Mouse (Mus musculus): Measurements from ENCODE around the gene Ms4a7. TPM values are rescaled to one million over a fixed set of nuclear protein-coding genes. Genes with fewer than 3 reads are reported as not detected.

Gene Ms4a7
- 4.0 and 4.4 TPM in 2 replicates for polyA plus RNA-seq (2015; fragmentation: Nextera tagmentation; extraction: Ambion mirVana)

- Histone ChIP-seq H3K36me3 (no peaks in the 10 kb centered on the region), H3K9me3 (no peaks in the 10 kb centered on the region), H3K4me1 (replicated peaks) (no peaks in the 10 kb centered on the region), H3K27me3 (no peaks in the 10 kb centered on the region), H3K4me2 (no peak within 1 kb of the TSS), H3K27ac (replicated peaks) (no peak within 1 kb of the TSS), H3K4me3 (no peak within 1 kb of the TSS), H3K9ac (no peak within 1 kb of the TSS)
- no peak for ATAC-seq (ENCODE audit: low FRiP score, low read depth)
- WGBS = 88% methylated on average over 6 of the region's 6 CpGs
Observed at GRCm38 (mm10) chr19:11335932-11336331, at the start of gene Ms4a7. TSS of gene Ms4a7 (minus strand) at chr19:11336146.

GRCm38 (mm10) chr19:11376399-11376798 is 40.5 kb upstream of the Ms4a7 start:
- H3K36me3 ChIP-seq = no peaks in the 10 kb centered on the region
- no peaks in the 10 kb centered on the region for H3K4me1 ChIP-seq (replicated peaks)
- H3K9me3 ChIP-seq = no peaks in the 10 kb centered on the region
- H3K4me2 ChIP-seq = no peak overlapping the region
- ATAC-seq (ENCODE audit: low FRiP score, low read depth) = no peak
- no peaks in the 10 kb centered on the region for H3K27me3 ChIP-seq
- no peak overlapping the region for H3K9ac ChIP-seq
- 88% methylated on average over 2 of the region's 2 CpGs for WGBS
- no peak overlapping the region for H3K27ac ChIP-seq (replicated peaks)
- H3K4me3 ChIP-seq = no peak overlapping the region

GRCm38 (mm10) chr19:11375273-11375672 is 39.3 kb upstream of the Ms4a7 start, which contains the start of gene Ms4a4a:
TSS of gene Ms4a4a (plus strand) at chr19:11375523.
- no peak for ATAC-seq (ENCODE audit: low FRiP score, low read depth)
- H3K4me3 ChIP-seq = no peak within 1 kb of the TSS
- no peak within 1 kb of the TSS for H3K9ac ChIP-seq
- H3K36me3 ChIP-seq = no peaks in the 10 kb centered on the region
- no peaks in the 10 kb centered on the region for H3K9me3 ChIP-seq
- no peak within 1 kb of the TSS for H3K4me2 ChIP-seq
- H3K27ac ChIP-seq (replicated peaks) = no peak within 1 kb of the TSS
- H3K27me3 ChIP-seq = no peaks in the 10 kb centered on the region
- 82% methylated on average over 2 of the region's 2 CpGs for WGBS
- H3K4me1 ChIP-seq (replicated peaks) = no peaks in the 10 kb centered on the region

GRCm38 (mm10) chr19:11371181-11371580 is 35.2 kb upstream of the Ms4a7 start:
- Histone ChIP-seq H3K9ac (no peak overlapping the region), H3K4me3 (no peak overlapping the region), H3K27me3 (no peaks in the 10 kb centered on the region), H3K4me1 (replicated peaks) (no peaks in the 10 kb centered on the region), H3K9me3 (no peaks in the 10 kb centered on the region), H3K36me3 (no peaks in the 10 kb centered on the region), H3K4me2 (no peak overlapping the region), H3K27ac (replicated peaks) (no peak overlapping the region)
- no peak for ATAC-seq (ENCODE audit: low FRiP score, low read depth)

GRCm38 (mm10) chr19:11368310-11368709 is 32.4 kb upstream of the Ms4a7 start:
- H3K4me3 ChIP-seq = no peak overlapping the region
- H3K9ac ChIP-seq = no peak overlapping the region
- no peak for ATAC-seq (ENCODE audit: low FRiP score, low read depth)
- no peaks in the 10 kb centered on the region for H3K9me3 ChIP-seq
- H3K36me3 ChIP-seq = no peaks in the 10 kb centered on the region
- WGBS = 82% methylated on average over 3 of the region's 3 CpGs
- H3K4me1 ChIP-seq (replicated peaks) = no peaks in the 10 kb centered on the region
- no peak overlapping the region for H3K4me2 ChIP-seq
- no peak overlapping the region for H3K27ac ChIP-seq (replicated peaks)
- H3K27me3 ChIP-seq = no peaks in the 10 kb centered on the region

GRCm38 (mm10) chr19:11362002-11362401 is 26.1 kb upstream of the Ms4a7 start:
- no peaks in the 10 kb centered on the region for H3K9me3 ChIP-seq
- no peak overlapping the region for H3K27ac ChIP-seq (replicated peaks)
- no peaks in the 10 kb centered on the region for H3K36me3 ChIP-seq
- no peak overlapping the region for H3K4me2 ChIP-seq
- ATAC-seq (ENCODE audit: low FRiP score, low read depth) = no peak
- no peak overlapping the region for H3K9ac ChIP-seq
- no peak overlapping the region for H3K4me3 ChIP-seq
- no peaks in the 10 kb centered on the region for H3K27me3 ChIP-seq
- no peaks in the 10 kb centered on the region for H3K4me1 ChIP-seq (replicated peaks)

GRCm38 (mm10) chr19:11360106-11360505 is 24.2 kb upstream of the Ms4a7 start:
- Histone ChIP-seq H3K9me3 (no peaks in the 10 kb centered on the region), H3K9ac (no peak overlapping the region), H3K4me2 (no peak overlapping the region), H3K36me3 (no peaks in the 10 kb centered on the region), H3K27me3 (no peaks in the 10 kb centered on the region), H3K4me3 (no peak overlapping the region), H3K4me1 (replicated peaks) (no peaks in the 10 kb centered on the region), H3K27ac (replicated peaks) (no peak overlapping the region)
- ATAC-seq (ENCODE audit: low FRiP score, low read depth) = no peak
- WGBS = 70% methylated on average over 3 of the region's 3 CpGs

- Histone ChIP-seq H3K4me1 (replicated peaks) (no peaks in the 10 kb centered on the region), H3K4me3 (no peak overlapping the region), H3K27ac (replicated peaks) (no peak overlapping the region), H3K36me3 (no peaks in the 10 kb centered on the region), H3K9ac (no peak overlapping the region), H3K27me3 (no peaks in the 10 kb centered on the region), H3K9me3 (no peaks in the 10 kb centered on the region), H3K4me2 (no peak overlapping the region)
- 91% methylated on average over 7 of the region's 7 CpGs for WGBS
- ATAC-seq (ENCODE audit: low FRiP score, low read depth) = no peak
Observed at GRCm38 (mm10) chr19:11355730-11356129, 19.8 kb upstream of the Ms4a7 start.

- Histone ChIP-seq H3K27ac (replicated peaks) (no peak overlapping the region), H3K9me3 (no peaks in the 10 kb centered on the region), H3K27me3 (no peaks in the 10 kb centered on the region), H3K9ac (no peak overlapping the region), H3K4me2 (no peak overlapping the region), H3K4me3 (no peak overlapping the region), H3K4me1 (replicated peaks) (no peaks in the 10 kb centered on the region), H3K36me3 (no peaks in the 10 kb centered on the region)
- WGBS = 58% methylated on average over 3 of the region's 3 CpGs
- no peak for ATAC-seq (ENCODE audit: low FRiP score, low read depth)
Observed at GRCm38 (mm10) chr19:11351878-11352277, 15.9 kb upstream of the Ms4a7 start.

- Histone ChIP-seq H3K27ac (replicated peaks) (no peak overlapping the region), H3K4me2 (no peak overlapping the region), H3K36me3 (no peaks in the 10 kb centered on the region), H3K9ac (no peak overlapping the region), H3K4me3 (no peak overlapping the region), H3K4me1 (replicated peaks) (no peaks in the 10 kb centered on the region), H3K9me3 (no peaks in the 10 kb centered on the region), H3K27me3 (no peaks in the 10 kb centered on the region)
- 69% methylated on average over 7 of the region's 7 CpGs for WGBS
- no peak for ATAC-seq (ENCODE audit: low FRiP score, low read depth)
Observed at GRCm38 (mm10) chr19:11349698-11350481, 13.9 kb upstream of the Ms4a7 start.

GRCm38 (mm10) chr19:11343992-11344391 is 8.0 kb upstream of the Ms4a7 start:
- no peak for ATAC-seq (ENCODE audit: low FRiP score, low read depth)
- Histone ChIP-seq H3K4me3 (no peak overlapping the region), H3K4me1 (replicated peaks) (no peaks in the 10 kb centered on the region), H3K4me2 (no peak overlapping the region), H3K9me3 (no peaks in the 10 kb centered on the region), H3K36me3 (no peaks in the 10 kb centered on the region), H3K9ac (no peak overlapping the region), H3K27me3 (no peaks in the 10 kb centered on the region), H3K27ac (replicated peaks) (no peak overlapping the region)

- Histone ChIP-seq H3K4me2 (no peak overlapping the region), H3K27ac (replicated peaks) (no peak overlapping the region), H3K9ac (no peak overlapping the region), H3K36me3 (no peaks in the 10 kb centered on the region), H3K4me1 (replicated peaks) (no peaks in the 10 kb centered on the region), H3K9me3 (no peaks in the 10 kb centered on the region), H3K27me3 (no peaks in the 10 kb centered on the region), H3K4me3 (no peak overlapping the region)
- ATAC-seq (ENCODE audit: low FRiP score, low read depth) = no peak
Observed at GRCm38 (mm10) chr19:11343147-11343546, 7.2 kb upstream of the Ms4a7 start.

GRCm38 (mm10) chr19:11321123-11321522 is 14.8 kb downstream of the Ms4a7 start:
- H3K4me2 ChIP-seq = no peak overlapping the region
- no peaks in the 10 kb centered on the region for H3K27me3 ChIP-seq
- no peak for ATAC-seq (ENCODE audit: low FRiP score, low read depth)
- H3K36me3 ChIP-seq = no peaks in the 10 kb centered on the region
- no peaks in the 10 kb centered on the region for H3K4me1 ChIP-seq (replicated peaks)
- no peaks in the 10 kb centered on the region for H3K9me3 ChIP-seq
- H3K9ac ChIP-seq = no peak overlapping the region
- H3K27ac ChIP-seq (replicated peaks) = no peak overlapping the region
- H3K4me3 ChIP-seq = no peak overlapping the region
- 89% methylated on average over 1 of the region's 1 CpGs for WGBS
